Mouse (Mus musculus): ENCODE measurements around the gene Olfr802.

Gene Olfr802

GRCm38 (mm10) chr10:129688069-129688468 is at the start of gene Olfr802:
Gene Olfr802, minus strand, starts transcription at chr10:129688169.
- ATAC-seq (ENCODE audit: insufficient number of reproducible peaks, low FRiP score, low TSS enrichment): no peak

GRCm38 (mm10) chr10:129729275-129729674 is 41.3 kb upstream of the Olfr802 start, which contains the start of gene Olfr805:
Gene Olfr805, minus strand, starts transcription at chr10:129729375.
- ATAC-seq (ENCODE audit: insufficient number of reproducible peaks, low FRiP score, low TSS enrichment): no peak

- no peak for ATAC-seq (ENCODE audit: insufficient number of reproducible peaks, low FRiP score, low TSS enrichment)
These were observed 14.9 kb upstream of the Olfr802 start, which contains the start of gene Olfr804 for GRCm38 (mm10) chr10:129702910-129703309. Gene Olfr804, plus strand, starts transcription at chr10:129703210.

GRCm38 (mm10) chr10:129694186-129694585 is 6.2 kb upstream of the Olfr802 start, which contains the start of gene Olfr803:
Gene Olfr803, minus strand, starts transcription at chr10:129694286.
- no peak for ATAC-seq (ENCODE audit: insufficient number of reproducible peaks, low FRiP score, low TSS enrichment)

- ATAC-seq (ENCODE audit: insufficient number of reproducible peaks, low FRiP score, low TSS enrichment): no peak
These were observed 14.2 kb downstream of the Olfr802 start, which contains the start of gene Olfr801 for GRCm38 (mm10) chr10:129673765-129674164. Gene Olfr801, minus strand, starts transcription at chr10:129673865.

GRCm38 (mm10) chr10:129657394-129657793 is 30.6 kb downstream of the Olfr802 start, which contains the start of gene Olfr800:
Gene Olfr800, plus strand, starts transcription at chr10:129657694.
- ATAC-seq (ENCODE audit: insufficient number of reproducible peaks, low FRiP score, low TSS enrichment): no peak

GRCm38 (mm10) chr10:129651763-129652162 is 36.2 kb downstream of the Olfr802 start:
- ATAC-seq (ENCODE audit: insufficient number of reproducible peaks, low FRiP score, low TSS enrichment): no peak

GRCm38 (mm10) chr10:129637184-129637583 is 50.8 kb downstream of the Olfr802 start, which contains the start of gene Olfr799:
Gene Olfr799, plus strand, starts transcription at chr10:129637484.
- ATAC-seq (ENCODE audit: insufficient number of reproducible peaks, low FRiP score, low TSS enrichment): no peak

GRCm38 (mm10) chr10:129627834-129628233 is 60.1 kb downstream of the Olfr802 start, which contains the start of gene Olfr798:
Gene Olfr798, minus strand, starts transcription at chr10:129627934.
- no peak for ATAC-seq (ENCODE audit: insufficient number of reproducible peaks, low FRiP score, low TSS enrichment)

All from cerebellum, adult (tissue).